Mouse (Mus musculus) ES-Bruce4 (cell line): ENCODE results near the gene AC129217.1. TPM values are rescaled to one million over a fixed set of nuclear protein-coding genes. Genes with fewer than 3 reads are reported as not detected.
A peak's percentile ranks its signal among the peaks of the same experiment; 100 is the strongest.

Experiments
- H3K27ac ChIP-seq: 2 replicates; pipeline ENCODE4 v1.5.1; 2012; ENCODE audit warnings: low read length, inconsistent platforms; ENCODE audit not compliant: insufficient read depth
- H3K27me3 ChIP-seq: 2 replicates; pipeline ENCODE4 v1.6.1; 2012; ENCODE audit warnings: mild to moderate bottlenecking, low read length, inconsistent platforms; ENCODE audit not compliant: control insufficient read depth, poor library complexity, insufficient read depth, severe bottlenecking
- H3K36me3 ChIP-seq: 2 replicates; pipeline ENCODE4 v1.6.1; 2012; ENCODE audit warnings: inconsistent platforms, mild to moderate bottlenecking, low read length, moderate library complexity; ENCODE audit not compliant: control insufficient read depth, poor library complexity, insufficient read depth, severe bottlenecking
- H3K4me1 ChIP-seq: one replicate; pipeline ENCODE4 v1.8.1; 2011; ENCODE audit warnings: low read length; ENCODE audit not compliant: control insufficient read depth, insufficient read depth
- H3K4me3 ChIP-seq: 2 replicates; pipeline ENCODE4 v1.5.1; 2011; ENCODE audit warnings: low read depth, mild to moderate bottlenecking, low read length
- H3K9ac ChIP-seq: 2 replicates; pipeline ENCODE4 v1.6.1; 2012; ENCODE audit warnings: low read depth, mild to moderate bottlenecking, inconsistent platforms; ENCODE audit not compliant: poor library complexity, severe bottlenecking
- H3K9me3 ChIP-seq: replicated peaks from 2 replicates; pipeline ENCODE4 v1.6.1; 2012; ENCODE audit warnings: mild to moderate bottlenecking, low read length, inconsistent platforms; ENCODE audit not compliant: control insufficient read depth, poor library complexity, insufficient read depth, severe bottlenecking
- CTCF ChIP-seq: IDR thresholded peaks from one replicate; pipeline ENCODE4 v1.8.1; 2011; ENCODE audit warnings: low read depth, low read length
- EP300 ChIP-seq: IDR thresholded peaks from 2 replicates; pipeline ENCODE4 v1.6.1; 2011; ENCODE audit warnings: low read depth, low read length; ENCODE audit not compliant: insufficient read depth
- POLR2A ChIP-seq: IDR thresholded peaks from one replicate; pipeline ENCODE4 v1.8.1; 2011; ENCODE audit warnings: low read length; ENCODE audit not compliant: insufficient read depth
- polyA plus RNA-seq: library from polyadenylated mRNA; stranded (reverse); fragments of >200 nt; gene quantifications from 2 replicates; pipeline ENCODE4 v1.2.4, GENCODE M21; 2011; ENCODE audit warnings: low read depth; ENCODE audit not compliant: missing spikeins, insufficient read depth, insufficient read length

The AC129217.1 gene
- polyA plus RNA-seq, 1 experiment, result 87.2 TPM

DNA sequence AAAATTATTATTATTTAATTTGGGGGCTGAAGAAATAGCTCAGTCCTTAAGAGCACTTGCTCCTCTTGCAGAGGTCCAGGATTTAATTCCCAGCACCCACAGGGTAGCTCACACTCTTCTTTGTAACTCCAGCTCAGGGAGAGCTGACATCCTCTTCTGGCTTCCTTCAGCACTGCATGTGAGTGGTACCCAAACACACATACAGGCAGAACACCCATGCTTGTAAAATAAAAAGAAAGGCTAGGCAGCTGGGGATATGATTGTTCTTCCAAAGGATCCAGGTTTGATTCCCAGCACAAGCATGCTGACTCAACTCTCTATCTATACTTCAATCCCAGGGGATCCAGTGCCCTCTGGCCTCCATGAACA lies 30.6 kb upstream of the AC129217.1 start:
- no peaks in the 10 kb centered on the region for H3K27me3 ChIP-seq
- H3K9ac ChIP-seq, result peak overlapping the region; percentile 71; the same call in 1 of the 2 replicates
- no peak for TF ChIP-seq POLR2A
- no peak for TF ChIP-seq CTCF
- no peak for TF ChIP-seq EP300
- H3K4me3 ChIP-seq, result no peak overlapping the region
- H3K27ac ChIP-seq, result no peak overlapping the region
- no peaks in the 10 kb centered on the region for H3K4me1 ChIP-seq
- H3K9me3 ChIP-seq, result no peaks in the 10 kb centered on the region
- H3K36me3 ChIP-seq, result peaks cover 19% of the 10 kb centered on the region

- H3K27me3 ChIP-seq, result no peaks in the 10 kb centered on the region
- peak within 1 kb of the TSS; percentile 73 for H3K9ac ChIP-seq
- H3K4me3 ChIP-seq, result peak within 1 kb of the TSS; percentile 91
- no peaks in the 10 kb centered on the region for H3K9me3 ChIP-seq
- no peaks in the 10 kb centered on the region for H3K4me1 ChIP-seq
- peak within 1 kb of the TSS; percentile 75 for H3K27ac ChIP-seq
- H3K36me3 ChIP-seq, result peaks cover 8% of the 10 kb centered on the region; the same call in 1 of the 2 replicates
- TF ChIP-seq CTCF (no peak), EP300 (no peak), POLR2A (peak; percentile 72)
These were observed 27.3 kb upstream of the AC129217.1 start, which contains the start of gene Zbtb3 for GRCm38 (mm10) chr19:8802130-8802821. Gene Zbtb3 (plus strand): TSS chr19:8802555.

DNA sequence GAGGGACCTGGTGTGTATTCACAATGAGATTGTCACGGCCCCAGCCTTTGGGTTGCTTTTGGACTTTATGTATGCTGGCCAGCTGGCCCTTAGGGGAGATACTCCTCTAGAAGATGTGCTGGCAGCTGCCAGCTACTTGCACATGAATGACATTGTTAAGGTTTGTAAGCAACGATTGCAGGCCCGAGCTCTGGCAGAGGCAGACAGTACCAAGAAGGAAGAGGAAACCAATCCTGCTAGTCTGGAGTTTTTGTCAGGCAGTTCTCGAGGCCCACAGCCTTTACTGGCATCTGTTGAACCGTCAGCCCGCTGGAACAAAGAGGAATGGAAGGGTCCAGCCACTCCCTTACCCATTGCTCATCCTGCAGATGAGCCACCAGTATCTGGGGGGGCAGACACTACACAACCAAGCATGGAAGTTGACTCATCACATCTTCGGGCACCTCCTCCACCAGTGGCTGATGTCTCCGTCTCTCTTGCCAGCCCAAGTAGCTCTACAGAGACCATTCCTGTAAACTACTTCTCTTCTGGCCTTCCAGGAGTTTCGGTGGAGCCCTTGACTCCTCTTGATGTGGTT lies 26.3 kb upstream of the AC129217.1 start:
- TF ChIP-seq POLR2A, result no peak
- no peak for TF ChIP-seq CTCF
- TF ChIP-seq EP300, result no peak
- peak overlapping the region; percentile 22 for H3K4me3 ChIP-seq
- H3K27me3 ChIP-seq, result no peaks in the 10 kb centered on the region
- no peak overlapping the region; the same call in 1 of the 2 replicates for H3K9ac ChIP-seq
- H3K9me3 ChIP-seq, result no peaks in the 10 kb centered on the region
- H3K36me3 ChIP-seq, result peaks cover 12% of the 10 kb centered on the region
- no peaks in the 10 kb centered on the region for H3K4me1 ChIP-seq
- peak overlapping the region; percentile 12; the same call in 1 of the 2 replicates for H3K27ac ChIP-seq

DNA sequence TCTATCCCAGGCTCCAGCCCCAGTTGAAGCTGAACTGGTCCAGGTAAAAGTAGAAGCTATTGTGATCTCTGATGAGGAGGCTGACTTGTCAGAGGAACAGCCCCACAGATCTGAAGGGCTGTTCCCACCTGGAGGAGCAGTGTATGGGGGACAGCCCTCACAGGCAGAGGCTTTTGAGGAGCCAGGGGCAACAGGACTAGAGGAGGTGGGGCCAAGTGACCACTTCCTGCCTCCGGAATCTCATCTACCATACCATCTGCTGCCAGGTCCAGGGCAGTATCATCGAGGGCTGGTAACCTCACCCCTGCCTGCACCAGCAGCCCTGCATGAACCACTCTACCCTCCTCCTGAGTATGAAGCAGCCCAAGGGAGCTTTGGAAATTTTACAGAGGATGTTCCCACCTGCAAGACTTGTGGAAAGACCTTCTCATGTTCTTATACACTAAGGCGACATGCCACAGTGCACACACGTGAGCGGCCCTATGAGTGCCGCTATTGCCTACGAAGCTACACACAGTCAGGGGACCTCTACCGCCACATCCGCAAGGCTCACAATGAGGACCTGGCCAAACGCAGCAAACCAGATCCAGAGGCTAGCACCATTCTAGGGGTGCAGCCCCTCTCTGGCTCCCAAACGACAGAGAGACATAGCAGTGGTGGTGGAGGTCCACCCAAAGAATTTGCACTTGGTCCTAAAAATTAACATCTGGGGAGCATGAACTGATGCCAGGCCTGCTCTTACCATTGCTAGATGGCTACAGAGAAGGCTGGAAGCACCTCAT lies 25.5 kb upstream of the AC129217.1 start:
- Histone ChIP-seq H3K27ac (no peak overlapping the region), H3K36me3 (peaks cover 16% of the 10 kb centered on the region), H3K27me3 (no peaks in the 10 kb centered on the region), H3K4me3 (no peak overlapping the region), H3K4me1 (no peaks in the 10 kb centered on the region), H3K9ac (no peak overlapping the region), H3K9me3 (no peaks in the 10 kb centered on the region)
- TF ChIP-seq EP300 (no peak), POLR2A (no peak), CTCF (no peak)

DNA sequence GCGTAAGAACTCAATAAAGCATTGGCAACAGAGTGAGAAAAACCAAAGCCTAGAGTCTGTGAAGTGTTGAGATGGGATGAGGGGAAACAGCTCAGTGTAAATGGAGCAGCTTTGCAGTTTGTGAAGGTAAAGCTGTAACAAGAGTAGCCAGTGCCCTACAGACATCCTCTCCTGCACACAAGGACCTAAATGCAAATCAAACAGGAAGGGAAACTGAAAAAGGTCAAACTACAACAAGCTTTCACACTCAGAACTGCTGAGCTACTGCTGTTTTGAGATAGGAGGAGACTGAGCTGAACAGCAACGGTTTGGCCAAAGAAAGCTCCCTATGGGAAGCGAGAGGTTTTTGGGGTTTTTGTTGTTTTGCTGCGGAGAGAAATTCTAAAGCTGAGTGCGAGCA lies 22.8 kb upstream of the AC129217.1 start:
- TF ChIP-seq CTCF (no peak), POLR2A (no peak), EP300 (no peak)
- Histone ChIP-seq H3K27me3 (no peaks in the 10 kb centered on the region), H3K9me3 (no peaks in the 10 kb centered on the region), H3K9ac (0 out of 2 replicates have a peak overlapping the region, but pooled peaks have one; percentile 26), H3K4me1 (no peaks in the 10 kb centered on the region), H3K36me3 (peaks cover 37% of the 10 kb centered on the region), H3K4me3 (no peak overlapping the region), H3K27ac (peak overlapping the region; percentile 87)

DNA sequence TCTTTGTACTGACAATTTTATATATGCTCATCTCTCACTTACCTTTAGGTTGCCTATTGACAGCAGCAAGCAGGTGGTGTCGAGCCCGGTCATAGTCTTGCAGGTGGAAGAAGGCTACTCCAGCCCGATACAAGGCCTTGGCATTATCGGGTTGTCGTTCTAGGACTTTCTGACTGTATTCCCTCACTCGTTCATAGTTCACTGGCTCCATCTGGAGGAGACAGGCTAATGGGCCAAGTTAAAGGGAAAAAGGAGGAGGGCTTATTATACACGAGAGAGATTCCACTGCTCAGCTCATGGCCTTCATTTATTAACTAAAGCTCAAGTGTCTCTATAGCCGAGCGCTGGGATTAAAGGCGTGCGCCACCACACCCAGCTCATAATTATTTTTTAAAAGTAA lies 13.8 kb upstream of the AC129217.1 start:
- no peak for TF ChIP-seq EP300
- no peak for TF ChIP-seq POLR2A
- no peak for TF ChIP-seq CTCF
- no peak overlapping the region for H3K4me3 ChIP-seq
- H3K27ac ChIP-seq, result no peak overlapping the region
- H3K9me3 ChIP-seq, result no peaks in the 10 kb centered on the region
- H3K36me3 ChIP-seq, result peaks cover 52% of the 10 kb centered on the region
- H3K27me3 ChIP-seq, result no peaks in the 10 kb centered on the region
- H3K9ac ChIP-seq, result no peak overlapping the region
- no peaks in the 10 kb centered on the region for H3K4me1 ChIP-seq
